Mouse (Mus musculus) olfactory bulb, adult 2 months (tissue): Measurements from ENCODE around the gene AI464131.

Experiments
- CTCF ChIP-seq: fragments of 200-500 bp; IDR thresholded peaks from 2 replicates; pipeline ENCODE4 v1.5.1; 2012; ENCODE audit warnings: low read depth, mild to moderate bottlenecking, low read length, moderate library complexity; ENCODE audit not compliant: insufficient read depth
- POLR2A ChIP-seq: fragments of 200-500 bp; IDR thresholded peaks from 2 replicates; pipeline ENCODE4 v1.6.1; 2012; ENCODE audit warnings: mild to moderate bottlenecking, low read depth, low read length, moderate library complexity; ENCODE audit not compliant: insufficient read depth

DNA sequence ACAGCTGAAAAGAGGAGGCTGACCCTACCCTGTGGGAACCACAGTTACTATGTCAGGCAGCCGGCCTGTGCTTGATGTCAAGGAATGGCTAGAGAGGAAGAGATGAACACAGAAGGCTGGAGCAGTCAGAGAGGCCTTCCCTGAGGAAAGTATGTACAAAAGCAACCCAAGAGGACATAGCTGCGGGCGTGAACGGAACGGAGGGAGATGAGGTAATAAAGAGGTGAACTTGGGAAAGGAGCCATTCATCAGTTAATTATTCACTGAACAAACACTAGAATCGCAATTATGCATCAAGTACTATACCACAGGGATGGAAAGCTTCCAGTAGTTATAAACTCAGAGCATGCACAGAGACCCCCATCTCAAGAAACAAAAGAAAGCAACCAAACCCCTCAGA lies 19.3 kb upstream of the AI464131 start:
- TF ChIP-seq CTCF (no peak), POLR2A (no peak)
